Mouse (Mus musculus) R1 (cell line): Measurements from ENCODE around the gene C1ql1.

Experiments used
- DNase-seq: peaks from one replicate; pipeline ENCODE4 v3.0.0-alpha.2; 2018; ENCODE audit warnings: low read depth, low spot score

Gene C1ql1

DNA sequence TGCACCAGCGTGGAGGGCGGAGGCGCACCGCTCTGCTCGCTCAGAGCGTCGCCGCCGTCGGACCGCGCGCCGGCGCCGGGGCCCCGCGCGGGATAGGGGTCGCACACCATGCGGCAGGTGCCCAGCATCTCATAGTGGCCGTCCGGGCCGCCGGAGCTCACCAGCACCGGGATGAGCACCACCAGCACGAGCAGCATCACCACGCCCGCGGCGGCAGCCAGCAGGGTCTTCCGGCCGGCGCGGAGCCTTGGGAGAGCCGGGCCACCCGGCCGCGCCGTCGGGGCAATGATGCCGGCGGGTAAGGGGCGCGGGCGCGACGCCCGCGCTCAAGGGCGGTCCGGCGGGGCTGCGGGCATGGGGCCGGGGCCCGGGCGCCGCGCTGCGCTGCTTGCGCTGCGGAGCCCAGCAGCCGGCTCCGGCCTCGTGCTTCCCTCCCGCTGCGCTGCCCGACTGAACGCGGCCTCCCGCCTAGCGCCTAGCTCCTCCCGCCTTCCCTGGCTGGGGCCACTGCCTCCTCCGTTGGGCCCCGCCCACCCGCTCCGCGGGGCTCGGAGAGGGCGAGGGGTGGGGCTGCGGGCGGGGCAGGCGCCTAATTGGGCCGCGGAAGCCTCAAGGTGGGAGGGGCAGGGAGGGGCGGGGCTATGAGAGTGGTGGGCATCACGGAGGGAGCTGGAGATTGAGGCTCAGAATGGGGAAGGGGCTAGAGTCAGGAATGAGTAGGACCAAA lies at the start of gene C1ql1:
Gene C1ql1 (minus strand): TSS at position 424 of the 727 bp plus-strand sequence.
- peak; percentile 90 for DNase-seq

- no peak for DNase-seq
These were observed 48.5 kb upstream of the C1ql1 start for GRCm38 (mm10) chr11:102994952-102995351.

DNA sequence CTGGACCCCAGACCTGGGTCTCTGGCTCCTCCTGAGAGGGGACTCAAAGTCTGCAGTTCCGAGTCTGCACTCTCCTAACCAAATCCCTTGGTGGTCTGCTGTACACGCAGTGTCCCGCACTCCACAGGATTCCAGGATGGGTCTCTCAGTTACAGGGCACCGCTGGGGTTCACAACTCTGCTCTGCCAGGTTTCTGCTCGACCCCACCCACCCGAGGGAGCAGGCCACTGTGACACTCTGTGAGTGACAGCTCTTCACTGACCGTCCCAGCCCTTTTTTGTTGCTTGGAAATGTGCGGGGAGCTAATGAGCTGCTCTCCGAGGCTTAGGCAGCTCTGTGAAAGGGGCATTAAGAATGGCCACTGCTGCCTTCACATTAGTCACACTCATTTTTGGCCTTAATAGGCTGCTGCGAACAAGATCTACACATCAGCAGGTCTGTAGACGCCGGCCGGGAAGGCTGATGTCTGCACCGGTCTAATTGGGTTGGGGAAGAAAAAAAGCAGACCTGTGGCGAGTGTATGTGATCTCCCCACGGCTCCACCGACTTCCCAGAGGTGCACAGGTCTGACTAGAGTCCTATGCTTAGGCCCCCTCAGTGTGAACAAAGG lies 47.0 kb upstream of the C1ql1 start:
- no peak for DNase-seq

GRCm38 (mm10) chr11:102992940-102993339 lies 46.5 kb upstream of the C1ql1 start:
- peak; percentile 78 for DNase-seq

DNA sequence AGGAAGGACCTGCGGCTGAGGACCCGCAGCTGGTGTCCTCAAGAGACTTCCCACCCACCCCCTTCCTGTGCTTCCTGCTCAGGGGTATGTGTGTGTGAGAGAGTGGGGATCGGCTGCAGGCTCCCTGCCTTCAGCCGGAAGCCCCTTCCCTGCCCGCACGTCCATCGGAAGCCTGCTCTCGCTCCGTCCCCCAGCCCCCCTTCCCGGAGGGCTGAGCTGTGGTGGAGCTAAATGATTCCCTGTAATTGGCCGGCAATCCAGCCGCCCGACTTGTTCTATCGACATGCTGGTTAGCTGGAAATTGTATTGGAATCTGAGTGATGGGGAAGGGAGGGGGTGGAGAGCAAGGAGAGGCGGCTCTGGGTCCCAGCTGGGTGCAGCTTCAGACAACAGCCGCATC lies 45.2 kb upstream of the C1ql1 start:
- no peak for DNase-seq

- no peak for DNase-seq
These were observed 43.7 kb upstream of the C1ql1 start for GRCm38 (mm10) chr11:102990152-102990663.

- DNase-seq: no peak
These were observed 43.2 kb upstream of the C1ql1 start for GRCm38 (mm10) chr11:102989641-102990151.

DNA sequence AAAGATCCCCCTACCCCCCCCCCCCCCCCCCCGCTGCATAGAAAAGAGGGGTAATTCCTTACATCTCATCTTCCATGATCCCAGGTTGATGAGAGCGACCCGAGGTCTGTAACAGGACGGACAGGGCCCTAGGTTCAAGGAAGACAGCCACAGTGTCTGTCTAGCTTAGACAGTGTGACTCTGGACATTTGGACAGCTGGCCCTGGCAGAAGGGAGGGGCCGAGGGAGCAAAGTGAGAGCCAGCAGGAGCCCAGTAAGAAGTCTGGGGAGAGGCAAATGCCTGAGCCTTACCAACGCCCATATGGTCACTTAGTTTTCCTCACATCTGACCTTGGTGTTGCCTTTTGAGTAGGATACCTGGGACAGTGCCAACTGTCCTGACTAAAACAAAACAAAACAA lies 38.7 kb upstream of the C1ql1 start:
- DNase-seq: no peak

DNA sequence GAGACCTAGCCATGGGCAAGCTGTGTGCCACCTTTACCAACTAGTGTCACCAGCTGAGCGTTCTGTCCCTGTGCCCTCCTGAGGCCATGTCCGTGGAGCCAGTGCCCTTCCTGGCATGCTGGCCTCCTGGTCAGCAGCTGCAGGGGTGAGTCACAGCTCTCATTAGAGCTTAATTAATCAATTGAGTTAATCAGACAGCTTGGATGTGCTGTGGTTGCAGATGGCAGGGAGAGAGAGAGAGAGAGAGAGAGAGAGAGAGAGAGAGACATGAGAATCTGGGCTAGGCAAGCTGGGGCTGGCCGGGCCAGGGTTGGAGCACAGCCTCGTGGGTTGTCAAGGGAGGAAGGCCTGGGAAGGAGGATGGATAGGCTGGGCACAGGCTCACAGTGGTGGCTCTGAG lies 38.1 kb upstream of the C1ql1 start:
- no peak for DNase-seq

GRCm38 (mm10) chr11:102984086-102984485 lies 37.6 kb upstream of the C1ql1 start:
- no peak for DNase-seq

DNA sequence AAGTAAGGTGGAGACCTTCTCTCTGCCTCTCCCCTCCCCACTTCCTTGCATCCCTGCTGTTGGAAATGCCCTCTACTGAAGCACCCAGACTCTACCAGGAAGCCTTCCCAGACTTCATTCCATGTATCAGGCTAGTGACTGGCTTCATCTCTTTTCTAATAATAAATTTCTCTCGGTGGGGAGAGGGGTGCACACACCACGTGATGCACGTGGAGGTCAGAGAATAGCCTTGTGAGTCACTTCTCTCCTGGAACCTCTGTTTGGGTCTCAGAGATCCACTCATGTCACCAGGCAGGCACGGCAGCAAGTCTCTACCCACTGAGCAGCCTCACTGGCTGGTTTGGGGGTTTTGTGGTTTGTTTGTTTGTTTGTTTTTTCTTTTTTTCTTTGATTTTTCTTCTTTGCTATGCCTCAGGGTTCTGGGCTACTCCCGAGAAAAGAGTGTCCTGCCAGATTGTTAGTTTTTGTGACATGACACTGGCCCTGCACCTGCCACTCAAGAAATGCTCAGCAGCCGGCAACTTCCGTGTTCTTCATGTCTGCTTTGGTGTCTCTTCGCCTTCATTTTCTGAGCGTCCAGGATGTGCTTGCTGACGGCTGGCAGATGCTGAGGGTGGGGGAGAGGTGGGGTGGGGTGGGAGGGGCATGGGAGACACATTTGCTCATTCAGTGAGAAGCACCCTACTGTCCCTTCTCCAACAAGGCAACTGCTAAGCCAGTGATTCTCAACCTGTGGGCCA lies 34.8 kb upstream of the C1ql1 start:
- no peak for DNase-seq

DNA sequence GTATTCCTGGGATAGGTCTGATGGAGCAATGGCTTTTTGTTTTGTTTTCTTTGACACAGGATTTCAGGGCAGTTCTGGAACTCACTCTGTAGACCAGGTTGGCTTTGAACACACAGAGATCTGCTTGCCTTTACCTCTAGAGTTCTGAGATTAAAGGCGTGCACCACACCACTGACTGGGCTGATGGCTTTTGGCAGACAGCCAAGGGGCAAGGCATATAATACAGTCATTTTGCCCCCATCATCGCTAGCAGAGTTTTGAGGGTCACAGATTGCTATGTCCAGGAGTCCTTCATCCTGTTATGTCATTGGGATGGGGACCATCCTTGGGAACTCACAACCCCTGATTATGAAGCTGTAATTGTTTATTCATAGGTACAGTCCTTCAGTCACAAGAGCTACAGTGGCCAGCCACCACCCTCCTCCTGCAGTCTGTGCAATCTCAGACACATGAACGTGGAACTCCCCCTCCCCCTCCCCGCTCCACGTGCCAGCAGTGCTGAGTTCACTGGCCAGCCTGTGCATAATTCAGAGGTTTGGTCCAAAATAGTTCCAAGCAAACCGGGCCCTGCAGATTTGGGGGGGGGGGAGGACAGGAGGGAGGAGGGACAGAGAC lies 31.7 kb upstream of the C1ql1 start:
- no peak for DNase-seq

DNA sequence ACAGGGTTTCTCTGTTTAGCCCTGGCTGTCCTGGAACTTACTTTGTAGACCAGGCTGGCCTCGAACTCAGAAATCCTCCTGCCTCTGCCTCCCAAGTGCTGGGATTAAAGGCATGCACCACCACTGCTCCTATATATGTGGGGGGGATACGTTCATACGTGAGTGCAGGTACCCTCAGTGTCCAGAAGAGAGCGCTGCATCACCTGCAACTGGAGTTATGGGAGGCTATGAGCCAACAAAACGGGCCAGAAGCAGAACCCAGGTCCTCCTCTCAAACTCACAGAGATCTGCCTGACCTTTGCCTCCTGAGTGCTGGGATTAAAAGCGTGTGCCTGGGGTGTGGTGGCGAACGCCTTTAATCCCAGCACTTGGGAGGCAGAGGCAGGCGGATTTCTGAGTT lies 29.5 kb upstream of the C1ql1 start:
- peak; percentile 86 for DNase-seq

DNA sequence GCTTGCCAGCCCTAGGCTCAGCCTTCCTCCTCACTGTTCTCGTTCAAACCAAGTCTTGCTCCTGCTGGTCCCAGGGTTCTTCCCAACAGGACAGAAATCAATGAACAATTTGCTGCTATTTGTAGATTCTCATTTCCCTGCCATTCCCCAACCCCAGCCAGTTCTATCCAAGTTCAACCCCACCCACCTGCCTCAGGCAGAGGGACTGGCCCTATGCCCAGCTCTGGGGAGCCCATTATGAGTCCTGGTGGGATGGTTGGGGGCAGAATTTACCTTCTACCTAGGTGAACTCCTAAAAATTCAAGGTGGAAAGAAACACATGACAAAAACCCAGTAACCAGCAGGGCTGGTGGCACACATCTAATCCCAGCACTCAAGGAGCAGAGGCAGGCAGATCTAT lies 25.8 kb upstream of the C1ql1 start:
- no peak for DNase-seq

DNA sequence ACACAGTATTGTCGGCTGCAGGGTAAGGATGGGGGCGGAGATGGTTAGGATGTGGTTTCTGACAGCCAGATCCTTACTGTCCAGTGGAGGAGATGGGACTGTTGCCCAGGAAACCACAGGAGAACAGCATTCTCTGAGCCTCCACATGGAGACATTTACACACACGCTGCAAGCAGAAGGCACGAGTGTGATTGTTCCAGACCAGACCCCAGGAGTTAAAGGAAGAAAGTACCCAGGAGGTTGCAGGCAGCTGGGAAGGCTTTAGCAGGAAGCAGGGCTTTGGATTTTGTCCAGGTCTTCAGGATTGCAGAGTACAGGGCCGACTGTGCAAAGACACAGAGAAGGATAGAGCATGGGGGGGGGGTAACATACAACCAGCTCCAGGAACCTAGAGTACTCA lies 25.1 kb upstream of the C1ql1 start:
- DNase-seq: no peak

- DNase-seq: peak; percentile 39
These were observed 18.1 kb upstream of the C1ql1 start for GRCm38 (mm10) chr11:102964547-102965091.

- DNase-seq: peak; percentile 30
These were observed 17.5 kb upstream of the C1ql1 start for GRCm38 (mm10) chr11:102963855-102964546.

DNA sequence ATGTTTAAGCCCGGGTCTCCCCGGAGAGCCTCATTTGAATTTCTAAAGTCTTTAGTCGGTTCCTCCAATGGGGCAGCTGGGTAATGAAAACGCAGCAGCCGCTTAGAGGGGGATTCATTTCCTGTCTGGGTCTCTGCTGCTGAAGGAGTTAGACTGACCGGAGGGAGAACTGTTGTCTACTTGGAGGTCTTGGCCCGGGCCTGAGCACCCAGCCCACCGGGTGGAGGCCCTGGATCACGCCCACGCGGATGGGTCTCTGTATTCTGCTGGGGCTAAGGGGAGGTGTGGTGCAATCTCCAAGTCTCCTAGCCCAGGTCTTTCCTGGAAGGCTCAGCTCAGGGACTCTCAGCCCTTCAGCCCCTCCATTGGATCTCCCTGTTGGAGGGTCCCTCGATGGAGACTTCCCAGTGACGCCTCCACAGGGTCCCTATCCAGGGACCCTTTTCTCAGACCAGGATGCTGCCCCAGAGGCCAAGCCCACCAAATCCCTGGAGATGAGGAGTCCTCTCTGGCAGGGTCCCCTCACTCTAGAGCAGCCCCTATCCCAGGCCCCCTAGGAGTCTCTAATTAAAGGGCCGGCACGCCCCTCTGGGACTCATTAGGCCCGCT lies 16.9 kb upstream of the C1ql1 start:
- peak; percentile 28 for DNase-seq

DNA sequence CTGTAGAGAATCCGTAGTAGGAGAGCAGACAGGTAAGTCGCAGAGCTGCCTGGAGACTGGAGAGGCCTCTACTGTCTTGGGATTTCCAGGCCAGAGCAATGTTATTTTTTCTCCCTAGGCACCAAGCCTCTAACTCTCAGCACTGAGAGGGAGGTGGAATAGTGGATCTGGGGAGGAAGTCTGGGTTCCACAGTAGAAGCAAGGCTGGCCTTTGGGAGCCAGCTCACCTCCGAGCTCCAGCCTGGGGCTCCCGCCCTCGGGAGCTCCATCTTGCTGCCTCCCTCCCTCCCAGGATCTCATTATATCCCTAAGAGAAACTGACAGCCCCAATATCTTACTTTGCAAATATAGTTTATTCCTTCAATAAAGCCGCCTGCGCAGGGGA lies 16.4 kb upstream of the C1ql1 start:
- no peak for DNase-seq

- DNase-seq: no peak
These were observed 14.6 kb upstream of the C1ql1 start for GRCm38 (mm10) chr11:102961082-102961481.

GRCm38 (mm10) chr11:102958870-102959269 lies 12.4 kb upstream of the C1ql1 start:
- no peak for DNase-seq
